Mouse (Mus musculus): Measurements from ENCODE around the gene Vmn1r38.
"Not testable (repeated sequence)": the region's sequence is repeated elsewhere in the genome, so short reads cannot be mapped to it uniquely, and the experiment has no call there.

GRCm38 (mm10) chr6:66782527-66782926 is at the start of gene Vmn1r38:
- TF ChIP-seq TAL1, GATA1 (IDR thresholded peaks at IDR 0.05; ENCODE audit: low read length): not testable (repeated sequence)

All from erythroblast, embryonic 14.5 days (primary cell).